Mouse (Mus musculus): Measurements from ENCODE around the gene Gm42957.
A peak's percentile ranks its signal among the peaks of the same experiment; 100 is the strongest.
"Not testable (repeated sequence)": the region's sequence is repeated elsewhere in the genome, so short reads cannot be mapped to it uniquely, and the experiment has no call there.

Gm42957 gene

DNA sequence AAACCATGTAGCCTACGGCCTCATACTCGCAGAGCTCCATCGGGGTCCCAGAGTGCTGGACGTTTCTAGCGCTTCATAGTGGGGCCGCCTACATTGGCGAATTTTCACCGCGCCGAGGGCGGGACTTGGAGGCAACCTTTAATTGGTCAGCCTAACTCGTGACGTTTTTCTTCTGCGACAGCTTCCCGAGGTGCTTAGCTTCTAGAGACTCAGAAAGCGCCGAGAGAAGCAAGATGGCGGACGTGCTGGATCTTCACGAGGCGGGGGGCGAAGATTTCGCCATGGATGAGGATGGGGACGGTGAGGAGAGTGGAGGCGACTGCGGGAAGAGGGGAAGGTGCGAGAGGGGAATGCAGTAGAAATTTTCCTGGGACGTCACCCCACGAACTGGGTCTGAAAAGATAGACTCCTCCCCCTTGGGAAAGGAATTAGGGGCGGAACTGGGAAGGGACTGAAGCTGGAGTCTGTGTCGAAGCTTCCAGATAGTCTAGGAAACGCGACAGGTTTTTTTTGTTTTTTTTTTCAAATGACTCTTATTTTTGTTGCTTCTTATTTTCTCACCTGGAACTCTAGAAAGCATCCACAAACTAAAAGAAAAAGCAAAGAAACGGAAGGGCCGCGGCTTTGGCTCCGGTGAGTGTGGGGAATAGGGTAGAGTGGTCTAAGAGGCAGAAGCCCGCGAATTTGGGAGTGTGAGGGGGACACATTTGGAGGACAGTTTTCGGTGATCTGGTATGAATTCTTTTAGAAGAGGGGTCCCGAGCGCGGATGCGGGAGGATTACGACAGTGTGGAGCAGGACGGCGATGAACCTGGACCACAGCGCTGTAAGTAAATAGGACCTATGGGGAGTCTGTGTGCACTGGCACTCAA is 5.3 kb upstream of the Gm42957 start, which contains the start of gene Rbm8a:
Gene Rbm8a, plus strand, starts transcription at position 205 of the 872 bp plus-strand sequence.
- peak; percentile 94 for DNase-seq

DNA sequence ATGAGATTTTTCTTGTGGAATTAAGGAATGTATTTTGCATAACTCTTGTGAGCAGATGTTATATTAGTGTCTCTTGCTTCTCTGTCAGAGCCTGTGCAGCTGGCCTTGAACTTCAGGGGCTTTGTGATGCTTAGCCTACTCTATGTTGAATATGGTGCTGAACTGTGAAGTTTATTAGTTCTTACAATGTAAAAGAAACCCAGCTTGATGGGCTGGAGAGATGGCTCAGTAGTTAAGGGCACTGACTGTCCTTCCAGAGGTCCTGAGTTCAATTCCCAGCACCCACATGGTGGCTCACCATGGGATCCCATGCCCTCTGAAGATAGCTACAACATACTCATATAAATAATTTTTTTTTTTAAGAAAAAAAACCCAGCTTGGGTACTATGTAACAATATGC is 3.2 kb upstream of the Gm42957 start:
- no peak for DNase-seq

DNA sequence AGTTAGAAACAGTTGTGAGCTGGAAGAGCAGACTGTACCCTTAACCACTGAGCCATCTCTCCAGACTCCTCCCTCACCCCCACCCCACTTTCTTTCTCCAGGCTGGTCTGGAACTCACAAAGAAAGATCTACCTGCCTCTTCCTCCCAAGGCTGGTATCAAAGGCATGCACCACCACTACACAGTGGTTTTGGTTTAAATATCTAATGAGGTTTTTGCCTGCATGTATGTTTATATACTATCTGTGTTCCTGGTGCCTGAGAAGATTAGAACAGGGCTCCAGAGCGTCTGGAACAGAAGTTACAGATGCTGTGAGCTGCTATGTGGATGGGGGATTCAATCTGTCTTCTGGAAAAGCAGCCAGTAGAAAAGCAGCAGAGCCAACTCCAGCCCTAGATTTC is 1.3 kb upstream of the Gm42957 start:
- DNase-seq: no peak

DNA sequence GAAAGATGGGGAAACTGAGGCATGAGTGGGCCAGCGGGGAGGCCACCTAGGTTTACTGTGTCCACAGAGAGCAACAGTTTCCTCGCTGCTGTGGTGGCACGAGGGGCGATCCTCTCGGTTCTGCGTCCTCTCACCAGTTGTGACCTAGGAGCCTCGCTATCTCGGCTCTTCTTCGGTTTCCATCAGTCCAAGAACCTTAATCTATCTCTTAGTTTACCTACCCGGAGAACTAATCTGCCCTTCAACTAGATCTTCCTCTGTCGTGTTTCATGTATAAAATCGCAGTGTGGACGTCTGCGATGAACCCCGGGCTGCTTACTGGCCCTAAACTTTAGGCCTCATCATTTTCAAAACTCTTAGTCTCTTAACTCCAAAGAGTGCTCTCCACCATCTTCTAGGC is 632 bp downstream of the Gm42957 start:
- DNase-seq: no peak

DNA sequence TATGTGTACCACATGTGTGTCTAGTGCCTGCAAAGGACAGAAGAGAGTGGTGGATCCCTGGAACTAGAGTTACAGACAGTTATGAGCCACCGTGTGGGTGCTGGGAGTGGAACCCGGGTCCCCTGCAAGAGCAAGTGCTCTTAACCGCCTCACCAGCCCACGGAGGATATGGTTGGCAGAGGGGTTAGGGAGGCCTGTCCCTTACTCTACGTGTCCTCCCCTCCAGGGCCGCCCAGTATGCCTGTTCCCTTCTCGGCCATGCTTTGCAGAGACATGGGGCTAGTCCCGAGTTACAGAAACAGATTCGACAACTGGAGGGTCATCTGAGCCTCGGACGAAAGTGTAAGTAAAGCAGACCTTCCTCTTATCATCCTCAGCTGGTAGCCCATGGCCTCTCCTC is 1.2 kb downstream of the Gm42957 start:
- peak; percentile 6 for DNase-seq

DNA sequence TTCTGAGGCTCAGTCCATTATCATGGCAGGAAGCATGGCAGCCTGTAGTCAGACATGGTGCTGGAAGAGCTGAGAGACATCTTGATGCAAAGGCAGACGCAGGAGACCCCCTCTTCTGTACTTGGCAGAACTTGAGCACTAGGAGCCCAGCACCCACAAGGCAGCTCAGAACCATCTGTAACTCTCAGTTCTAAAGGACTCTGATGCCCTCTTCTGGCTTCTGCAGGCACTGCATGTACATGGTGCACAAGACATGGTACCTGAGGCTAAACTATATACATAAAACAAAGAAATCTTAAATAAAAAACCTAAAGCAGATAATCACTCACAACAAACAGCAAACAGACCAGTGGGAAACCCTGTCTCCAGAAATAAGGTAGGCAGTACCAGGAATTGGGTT is 3.9 kb downstream of the Gm42957 start:
- DNase-seq: peak; percentile 58

DNA sequence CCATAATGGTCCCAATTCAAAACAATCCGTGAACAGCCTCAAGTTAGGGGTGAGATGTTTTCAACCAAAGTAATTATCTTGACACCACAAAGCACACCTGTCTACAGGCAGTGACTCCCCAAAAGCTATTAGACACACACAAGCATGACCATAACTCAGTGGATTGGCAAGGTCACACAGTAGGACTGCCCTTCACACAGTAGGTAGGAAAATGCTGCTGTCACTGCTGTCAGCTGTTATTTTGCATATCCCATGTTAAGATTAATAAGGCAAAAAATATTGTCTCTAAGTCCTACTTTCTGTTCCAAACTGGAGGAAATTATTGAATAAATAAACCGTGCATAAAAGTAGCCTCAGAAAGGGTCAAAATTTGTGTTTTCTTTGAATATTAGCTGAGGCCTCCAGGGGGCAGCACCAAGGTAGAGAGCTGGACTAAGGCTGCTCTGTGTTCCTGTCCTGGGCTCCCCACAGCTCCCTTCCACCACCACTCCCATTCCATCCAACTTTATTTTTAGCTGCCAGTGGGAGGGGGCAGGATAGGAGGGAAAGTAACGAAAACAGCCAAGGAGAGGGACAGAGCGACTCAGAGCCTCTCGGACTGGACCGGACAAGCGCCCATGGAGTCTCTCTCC is 9.9 kb downstream of the Gm42957 start, which contains the start of gene Itga10:
Gene Itga10, plus strand, starts transcription at position 567 of the 632 bp plus-strand sequence.
- peak; percentile 45 for DNase-seq

DNA sequence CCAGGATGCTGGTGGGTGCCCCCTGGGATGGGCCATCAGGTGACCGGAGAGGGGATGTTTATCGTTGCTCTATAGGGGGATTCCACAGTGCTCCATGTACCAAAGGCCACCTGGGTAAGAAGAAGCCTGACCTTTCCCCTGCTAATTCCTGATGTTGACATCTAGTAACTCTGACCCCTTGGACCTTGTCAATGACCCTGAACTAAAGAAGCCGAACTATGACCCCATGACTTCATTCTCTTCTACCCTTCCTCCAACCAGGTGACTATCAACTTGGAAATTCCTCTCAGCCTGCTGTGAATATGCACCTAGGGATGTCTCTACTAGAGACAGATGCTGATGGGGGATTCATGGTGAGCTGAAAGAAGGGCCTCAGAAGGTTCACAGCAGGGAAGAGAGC is 12.1 kb downstream of the Gm42957 start:
- no peak for DNase-seq

DNA sequence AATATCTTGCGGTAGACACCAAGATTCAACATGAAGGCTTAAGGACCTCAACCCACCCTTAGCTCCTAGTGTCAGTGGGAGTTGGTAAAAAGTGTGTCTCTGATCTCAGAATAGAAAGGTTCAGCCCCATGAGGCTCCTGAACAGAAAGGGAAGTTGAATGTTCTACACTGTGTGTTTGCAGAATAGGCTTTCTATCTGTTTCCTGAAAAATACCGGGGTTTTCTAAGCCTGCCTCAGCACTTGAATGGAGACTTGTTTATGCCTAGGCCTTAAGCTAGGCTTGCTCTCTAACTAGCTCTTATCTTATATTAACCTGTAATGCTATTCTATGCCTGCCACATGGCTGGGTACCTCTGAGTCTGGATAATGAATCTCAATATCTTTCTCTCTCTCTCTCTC is 25.6 kb downstream of the Gm42957 start:
- no peak for DNase-seq

DNA sequence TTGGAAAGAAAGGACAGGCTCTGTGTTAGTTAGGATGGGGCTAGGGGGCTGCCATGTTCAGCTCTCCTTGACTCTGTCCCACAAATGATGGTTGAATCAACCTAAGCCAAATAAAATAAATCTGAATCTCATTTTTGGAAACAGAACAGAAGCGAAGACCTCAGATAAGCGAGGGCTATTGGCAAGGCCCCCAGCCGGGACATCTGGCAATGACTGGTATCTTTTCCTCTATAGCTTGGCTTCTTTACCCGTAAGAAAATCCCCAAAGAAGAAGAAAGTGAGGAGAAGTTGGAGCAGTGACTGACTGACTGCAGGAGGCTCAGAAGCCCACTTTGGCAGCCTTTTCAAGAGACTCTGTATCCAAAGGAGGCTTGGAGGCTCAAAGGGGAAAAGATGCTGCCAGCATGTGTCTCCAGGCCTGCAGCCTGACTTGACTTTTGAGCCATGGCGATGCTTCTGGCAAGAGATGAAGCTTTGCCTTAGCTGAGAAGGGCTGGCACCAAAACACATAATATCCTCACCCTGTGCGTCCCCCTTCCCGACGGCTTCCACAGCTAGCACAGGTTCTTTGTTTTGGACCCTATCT is 27.6 kb downstream of the Gm42957 start:
- no peak for DNase-seq

DNA sequence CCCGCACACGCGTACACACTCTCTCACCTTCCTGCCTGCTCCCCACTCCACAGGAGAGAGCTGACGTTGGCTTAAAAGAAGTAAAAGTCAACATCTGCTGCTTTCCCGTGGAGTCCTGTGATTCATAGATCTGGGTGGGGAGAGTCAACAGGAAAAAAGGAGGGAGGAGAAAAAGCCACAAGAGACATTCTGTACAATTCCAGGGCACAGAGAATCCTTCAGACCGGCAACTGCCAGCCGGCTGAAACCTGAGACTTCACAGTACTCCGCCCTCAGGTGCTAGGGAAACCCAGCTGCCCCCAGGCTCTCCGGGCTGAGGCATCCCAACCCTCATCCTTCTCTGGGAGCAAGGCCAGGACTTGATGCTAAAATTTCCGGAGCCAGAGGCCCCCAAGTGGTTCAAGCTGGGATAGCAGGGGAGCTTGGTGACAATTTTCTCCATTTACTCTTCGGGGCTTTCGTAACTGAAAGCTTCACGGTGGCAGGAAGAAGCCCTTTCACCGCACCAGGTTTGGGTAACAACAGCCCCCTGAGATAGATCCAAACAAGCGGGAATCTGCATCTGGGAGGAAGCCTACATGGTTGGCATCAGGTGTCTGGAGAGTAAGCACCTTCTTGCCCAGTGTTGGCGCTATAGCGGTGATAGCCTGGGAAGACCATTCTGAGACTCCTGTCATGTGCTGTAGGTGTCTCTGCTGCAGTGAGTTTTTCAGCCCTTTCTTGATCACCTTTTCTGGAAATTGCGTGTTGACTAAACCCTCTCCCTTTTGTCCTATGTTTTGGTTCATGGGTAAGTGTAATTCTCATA is 28.4 kb downstream of the Gm42957 start:
- peak; percentile 92 for DNase-seq

DNA sequence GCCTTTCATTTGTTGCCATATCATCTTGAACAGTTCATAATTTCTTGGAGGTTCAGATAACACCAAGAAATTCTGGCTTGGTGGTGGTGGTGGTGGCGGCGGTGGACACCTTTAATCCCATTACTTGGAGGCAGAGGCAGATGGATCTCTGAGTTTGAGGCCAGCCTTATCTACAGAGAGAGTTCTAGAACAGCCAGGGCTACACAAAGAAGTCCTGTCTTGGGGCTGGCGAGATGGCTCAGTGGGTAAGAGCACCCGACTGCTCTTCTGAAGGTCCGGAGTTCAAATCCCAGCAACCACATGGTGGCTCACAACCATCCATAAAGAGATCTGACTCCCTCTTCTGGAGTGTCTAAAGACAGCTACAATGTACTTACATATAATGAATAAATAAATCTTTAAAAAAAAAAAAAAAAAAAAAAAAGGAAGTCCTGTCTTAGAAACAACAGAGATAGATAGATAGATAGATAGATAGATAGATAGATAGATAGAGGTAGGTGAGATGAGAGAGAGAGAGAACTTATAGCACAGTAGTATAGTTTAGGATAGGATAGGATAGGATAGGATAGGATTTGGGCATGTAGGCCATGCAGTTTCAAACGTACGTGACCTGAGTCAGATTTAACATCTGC is 30.6 kb downstream of the Gm42957 start:
- DNase-seq: not testable (repeated sequence)

DNA sequence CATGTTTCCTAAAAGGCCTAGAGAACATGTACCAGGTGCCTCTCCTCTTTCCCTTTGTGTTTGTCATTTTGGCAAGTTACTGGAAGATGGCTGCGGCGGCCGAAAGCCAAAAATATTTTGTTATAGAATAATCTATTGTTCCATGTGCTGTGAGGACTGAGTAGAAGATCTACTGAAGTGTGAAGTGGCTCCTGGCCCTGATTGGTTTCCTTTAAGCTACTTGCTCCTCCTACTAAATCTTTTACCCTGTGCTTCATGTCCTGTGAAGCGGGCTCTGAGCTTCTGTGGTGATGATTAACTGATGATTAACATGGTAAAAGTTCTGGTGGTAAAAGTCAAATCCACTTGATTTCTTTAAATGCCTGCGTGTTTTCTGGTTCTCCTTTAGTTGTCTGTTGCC is 31.6 kb downstream of the Gm42957 start:
- DNase-seq: no peak

DNA sequence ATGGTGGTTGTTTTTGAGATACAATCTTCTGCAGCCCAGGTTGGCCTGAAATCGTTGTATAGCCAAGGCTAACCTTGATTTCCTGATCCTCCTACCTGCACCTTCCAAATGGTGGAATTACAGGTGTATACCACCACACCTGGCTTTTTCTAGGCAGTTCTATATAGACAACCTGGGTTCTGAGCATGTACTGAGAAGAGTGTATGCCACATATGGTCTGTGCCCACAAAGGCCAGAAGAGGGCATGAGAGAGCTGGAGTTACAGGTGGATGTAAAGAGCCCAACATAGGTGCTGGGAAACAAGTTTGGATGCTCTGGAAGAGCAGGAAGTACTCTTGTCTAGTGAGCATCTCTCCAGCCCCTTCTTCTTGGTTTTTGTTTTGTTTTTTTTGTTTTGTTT is 32.0 kb downstream of the Gm42957 start:
- DNase-seq: no peak

DNA sequence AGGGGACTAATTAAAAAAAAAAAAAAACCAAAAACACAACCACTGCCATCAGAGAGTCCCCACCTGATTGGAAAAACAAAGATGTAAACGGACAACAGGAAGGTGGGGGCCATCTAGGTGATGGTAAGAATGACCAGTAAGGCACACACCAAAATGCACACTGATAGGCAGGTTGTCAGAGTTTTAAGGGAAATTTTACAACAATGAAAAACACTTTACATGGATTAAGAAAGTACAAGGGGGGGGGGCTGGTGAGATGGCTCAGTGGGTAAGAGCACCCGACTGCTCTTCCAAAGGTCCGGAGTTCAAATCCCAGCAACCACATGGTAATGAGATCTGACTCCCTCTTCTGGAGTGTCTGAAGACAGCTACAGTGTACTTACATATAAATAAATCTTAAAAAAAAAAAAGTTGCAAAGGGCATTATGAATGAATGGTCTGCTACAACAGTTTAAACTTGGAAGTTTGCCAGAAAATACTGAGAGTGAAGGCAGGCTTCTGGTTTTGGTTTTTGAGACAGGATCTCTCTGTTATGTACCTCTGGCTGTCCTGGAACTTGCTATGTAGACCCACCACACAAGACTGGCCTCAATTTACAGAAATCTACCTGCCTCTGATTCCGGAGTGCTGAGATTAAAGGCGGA is 33.3 kb downstream of the Gm42957 start:
- DNase-seq: no peak

DNA sequence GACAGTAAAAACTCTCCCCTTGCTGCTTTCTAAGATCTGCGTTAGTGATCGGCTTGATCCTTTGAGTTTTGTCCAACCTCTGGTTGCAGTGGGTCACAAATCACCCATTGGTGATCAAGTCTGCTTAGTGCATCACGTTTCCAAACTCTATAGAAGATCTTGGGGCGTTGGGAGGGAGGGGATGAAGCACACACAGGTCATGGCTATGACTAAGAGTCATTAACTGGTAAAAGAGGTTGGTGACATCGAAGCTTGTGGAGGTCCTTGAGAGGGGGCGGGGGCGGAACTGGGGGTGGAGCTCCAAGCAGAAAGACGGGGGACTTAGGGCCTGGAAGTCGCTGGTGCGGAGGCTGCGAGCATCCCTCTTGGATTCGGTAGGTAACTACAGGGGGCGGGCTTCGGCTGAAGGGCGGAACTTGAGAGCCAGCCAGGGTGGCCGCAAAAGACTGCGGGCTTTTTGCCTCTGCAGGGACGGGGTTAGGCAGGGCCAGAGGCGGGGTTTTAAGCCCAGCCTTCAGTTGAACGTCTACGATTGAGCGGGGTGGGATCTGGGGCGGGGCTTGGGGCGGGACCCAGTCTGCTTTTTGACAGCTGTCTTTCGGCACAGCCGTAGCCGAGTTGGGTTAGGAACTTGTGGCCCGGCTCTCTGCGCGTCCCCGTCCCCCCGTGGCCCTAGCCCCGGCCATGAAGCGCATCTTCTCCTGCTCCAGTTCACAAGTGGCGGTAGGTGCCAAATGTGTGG is 34.6 kb downstream of the Gm42957 start, which contains the start of gene Ankrd35:
Gene Ankrd35, plus strand, starts transcription at position 405 of the 742 bp plus-strand sequence.
- peak; percentile 62 for DNase-seq

DNA sequence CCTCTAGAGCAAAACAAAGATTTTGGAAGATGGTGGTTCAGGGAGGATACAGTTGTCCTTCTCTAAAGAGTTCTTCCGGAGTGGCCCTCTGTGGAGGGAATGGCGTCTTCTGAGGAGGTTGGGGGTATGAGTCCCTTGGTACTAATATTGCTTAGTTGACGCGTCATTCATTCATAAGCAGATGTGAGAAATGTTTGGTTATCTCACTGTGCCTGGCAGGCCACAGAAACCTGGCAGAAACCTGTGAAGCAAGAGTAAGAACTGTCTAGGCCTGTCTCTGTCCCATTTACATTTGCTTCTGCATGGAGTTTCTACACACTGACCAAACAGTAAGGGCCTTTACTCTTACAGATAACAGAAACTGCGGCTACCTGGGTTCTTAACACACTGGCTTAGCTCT is 36.2 kb downstream of the Gm42957 start:
- no peak for DNase-seq

DNA sequence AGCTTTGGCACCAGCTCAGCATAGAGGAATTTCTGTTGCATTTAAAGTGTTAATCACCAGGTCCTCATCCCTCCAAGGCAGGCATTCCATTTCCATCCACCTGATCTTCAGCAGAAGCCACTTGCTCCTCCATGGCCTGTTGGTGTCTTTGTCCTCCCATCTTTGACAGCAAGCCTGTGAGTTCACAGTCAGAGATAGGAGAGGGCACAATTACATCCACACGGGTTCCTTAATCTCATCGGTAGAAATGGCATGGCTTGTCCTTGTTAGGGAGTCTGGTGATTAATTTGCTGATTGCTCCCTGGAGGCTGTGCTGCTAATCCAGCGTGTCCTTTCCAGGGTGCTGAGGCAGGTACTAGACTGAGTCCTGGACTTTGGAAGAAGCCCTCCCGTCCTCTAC is 38.2 kb downstream of the Gm42957 start:
- DNase-seq: no peak

DNA sequence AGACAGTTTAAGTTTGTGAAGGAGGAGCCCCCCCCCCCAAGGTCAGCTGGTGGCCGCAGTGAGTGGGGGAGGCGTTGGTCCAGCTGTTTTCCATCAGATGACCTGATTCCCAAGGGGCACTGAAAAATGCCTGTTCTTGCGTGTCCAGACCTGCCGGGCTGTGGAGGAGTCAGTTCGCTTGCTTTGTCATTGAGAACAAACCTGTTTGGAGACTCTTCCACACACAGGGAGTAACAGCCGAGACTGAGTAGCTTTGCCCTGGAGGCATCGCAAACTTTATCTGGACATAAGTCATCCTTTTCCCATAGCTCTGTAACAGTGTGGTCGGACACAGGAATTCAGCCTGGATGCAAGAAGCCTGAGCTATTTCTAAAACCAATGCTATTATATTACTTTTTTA is 39.2 kb downstream of the Gm42957 start:
- DNase-seq: no peak

DNA sequence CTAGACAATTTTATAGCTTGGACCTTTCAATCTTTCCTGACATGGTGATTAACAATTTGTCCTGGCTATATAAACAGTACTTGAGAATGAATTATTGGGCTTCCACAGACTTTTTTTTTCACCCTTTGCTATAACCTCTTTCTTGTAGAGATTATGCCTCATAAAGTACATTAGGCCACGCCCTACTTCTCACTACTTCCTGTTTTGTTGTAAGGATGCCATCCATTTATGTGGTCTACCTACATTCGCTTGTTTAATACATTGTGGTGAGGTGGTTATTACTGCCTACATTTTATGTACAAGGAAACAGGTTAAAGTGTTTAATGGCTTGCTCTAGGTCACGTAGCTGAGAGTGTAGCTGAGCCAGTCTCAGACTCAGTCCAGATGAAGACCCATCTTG is 39.9 kb downstream of the Gm42957 start:
- DNase-seq: no peak

DNA sequence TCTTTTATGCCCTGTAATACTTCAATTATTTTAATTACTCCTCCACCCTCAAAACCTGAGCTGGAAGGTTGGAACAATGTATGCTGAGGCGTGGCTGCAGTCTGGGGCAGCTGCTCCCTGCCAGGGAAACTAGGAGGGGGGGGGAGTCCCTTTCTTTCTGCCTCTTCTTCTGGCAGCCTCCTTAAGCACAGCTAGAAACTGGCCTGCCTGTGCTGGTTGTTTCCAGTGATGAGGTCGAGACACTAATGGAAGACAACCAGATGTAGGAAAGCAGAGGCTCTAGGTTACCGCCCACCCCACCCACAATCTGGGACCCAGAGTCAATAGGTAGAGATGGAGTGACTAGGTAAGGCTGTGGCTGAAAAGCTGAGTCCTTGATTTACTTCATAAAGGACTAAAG is 40.4 kb downstream of the Gm42957 start:
- DNase-seq: no peak
